8 mouse cellular contexts compared by ENCODE assay signal in the genomic region with DNA sequence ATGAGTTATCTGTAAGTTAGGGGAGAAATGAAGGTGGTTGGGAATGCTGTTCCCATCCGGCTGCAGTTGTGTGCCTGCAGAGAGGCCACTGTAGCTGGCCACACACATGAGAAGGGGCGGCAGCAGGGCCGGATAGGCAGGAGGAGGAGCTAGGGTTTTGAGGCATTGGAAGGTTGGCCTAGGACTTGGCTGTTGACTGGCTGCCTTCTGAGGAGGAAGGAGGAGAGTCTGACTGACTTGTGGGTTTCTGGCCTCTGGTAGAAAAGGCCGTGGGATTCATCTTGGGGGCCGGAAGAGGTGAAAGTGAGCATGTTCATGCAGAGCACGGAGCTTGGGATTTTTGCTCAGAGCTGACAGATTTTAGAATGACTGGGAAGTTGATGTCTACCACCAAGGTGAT. TPM values are rescaled to one million over a fixed set of nuclear protein-coding genes. Genes with fewer than 3 reads are reported as not detected.
DNase-seq lines count a peak whose midpoint lies in the region; ATAC-seq and TF ChIP-seq lines count a peak whose summit lies in the region.

No protein-coding gene starts in this region.

- TF ChIP-seq EP300 in stomach, postnatal 0 days (optimal IDR thresholded peaks at IDR 0.05), result no peak

- TF ChIP-seq CTCF in stomach, postnatal 0 days (IDR thresholded peaks at IDR 0.05; ENCODE audit: low read depth), result no peak

- H3K4me2 ChIP-seq in heart, embryonic 14.5 days (ENCODE audit: low read length), result no peak overlapping the region
- no peak overlapping the region for H3K4me2 ChIP-seq in stomach, postnatal 0 days (replicated peaks; ENCODE audit: low read depth)

- peak overlapping the region; percentile 3; the same call in 1 of the 2 replicates for H3K9ac ChIP-seq in heart, embryonic 14.5 days (ENCODE audit: low read length)
- no peak overlapping the region for H3K9ac ChIP-seq in stomach, postnatal 0 days (ENCODE audit: low read length)

- no peaks in the 10 kb centered on the region for H3K9me3 ChIP-seq in heart, embryonic 14.5 days (ENCODE audit: control insufficient read depth, low read length)
- H3K9me3 ChIP-seq in stomach, postnatal 0 days (ENCODE audit: control insufficient read depth, low read length), result no peaks in the 10 kb centered on the region

- peaks cover 34 to 63% of the 10 kb centered on the region in 2 experiments for H3K4me1 ChIP-seq in heart, embryonic 14.5 days (ENCODE audit: control insufficient read depth in 2 of 2, insufficient read depth in 2 of 2, low read length in 2 of 2)
- no peaks in the 10 kb centered on the region for H3K4me1 ChIP-seq in stomach, postnatal 0 days (replicated peaks; ENCODE audit: control insufficient read depth, insufficient read depth)

- DNase-seq in heart, adult 18-20 months, result peak; percentile 59 to 75
- no peak for DNase-seq in heart, adult 8-10 months (ENCODE audit: low spot score)
- peak; percentile 60 to 81 for DNase-seq in kidney, postnatal 25 days
- DNase-seq in stomach, postnatal 0 days (ENCODE audit: low spot score), result no peak
- no peak for DNase-seq in layer of hippocampus, postnatal 10 days (ENCODE audit: low spot score in 2 of 2)
- DNase-seq in MN1 (ENCODE audit: low spot score), result no peak
- DNase-seq in layer of hippocampus, adult 11-12 months (ENCODE audit: low spot score), result no peak

- H3K27me3 ChIP-seq in heart, embryonic 14.5 days (ENCODE audit: control insufficient read depth, insufficient read depth, low read length), result no peaks in the 10 kb centered on the region
- no peaks in the 10 kb centered on the region for H3K27me3 ChIP-seq in stomach, postnatal 0 days (ENCODE audit: control insufficient read depth, insufficient read depth, low read length)

- 30% methylated on average over 6 of the region's 6 CpGs for WGBS in heart, embryonic 14.5 days
- 66% methylated on average over 6 of the region's 6 CpGs for WGBS in stomach, postnatal 0 days

- H3K36me3 ChIP-seq in heart, embryonic 14.5 days (ENCODE audit: control insufficient read depth, insufficient read depth, low read length), result peaks cover 20% of the 10 kb centered on the region
- H3K36me3 ChIP-seq in stomach, postnatal 0 days (ENCODE audit: control insufficient read depth, insufficient read depth, low read length), result no peaks in the 10 kb centered on the region

- H3K27ac ChIP-seq in heart, embryonic 14.5 days (replicated peaks in 1 of 2; ENCODE audit: control insufficient read depth in 1 of 2, insufficient read depth in 1 of 2, low read depth in 2 of 2, low read length in 2 of 2), result peak overlapping the region; percentile 12 to 38; a peak in 2 of 4 replicates
- H3K27ac ChIP-seq in stomach, postnatal 0 days (replicated peaks), result no peak overlapping the region

- H3K4me3 ChIP-seq in heart, embryonic 14.5 days (ENCODE audit: control insufficient read depth in 1 of 2, insufficient read depth in 1 of 2, low read depth in 1 of 2, low read length in 2 of 2), result no peak overlapping the region
- no peak overlapping the region for H3K4me3 ChIP-seq in stomach, postnatal 0 days (ENCODE audit: low read depth, low read length)

- no peak for ATAC-seq in heart, embryonic 14.5 days (ENCODE audit: insufficient number of reproducible peaks, insufficient read depth, low FRiP score, low read depth)
- ATAC-seq in stomach, postnatal 0 days (ENCODE audit: low FRiP score, low TSS enrichment), result peak; percentile 65; the same call in 1 of the 2 replicates

RNA-seq across cellular contexts. Expression of gene Jade1, which starts 32.1 kb away (rescaled TPM):
- total RNA-seq in heart, adult 18-20 months (2021), result 10 to 100 TPM; 28.5 to 32.3 TPM
- 10 to 100 TPM; 26.5 to 40.1 (median 28.9) TPM for total RNA-seq in heart, adult 8-10 months (2022)
- 16.9 and 17.3 TPM in 2 replicates for polyA plus RNA-seq in heart, embryonic 14.5 days (2014; fragmentation: Nextera tagmentation; extraction: Ambion mirVana)
- 7.6 and 9.0 TPM in 2 replicates for polyA plus RNA-seq in stomach, postnatal 0 days (2015; fragmentation: Nextera tagmentation; extraction: Ambion mirVana)
- total RNA-seq in layer of hippocampus, postnatal 10 days (2021), result 10 to 100 TPM; 18.6 to 23.0 TPM

Comparison
In these comparisons a context has a peak if more than half of its experiments do, and no peak if none do; other contexts are left out.
1. DNase-seq: peak in heart, adult 18-20 months (2 of 2) and kidney, postnatal 25 days (2 of 2); none in heart, adult 8-10 months (single experiment), stomach, postnatal 0 days (single experiment), layer of hippocampus, postnatal 10 days (0 of 2), MN1 (single experiment) and layer of hippocampus, adult 11-12 months (single experiment).